Mouse (Mus musculus) megakaryocyte-erythroid progenitor cell, adult 5-6 weeks (primary cell): ENCODE measurements around the gene Lrrc29. TPM values are rescaled to one million over a fixed set of nuclear protein-coding genes. Genes with fewer than 3 reads are reported as not detected.

Source experiments
- ATAC-seq: replicated peaks from 2 replicates; pipeline ENCODE4 v1.8.0; 2016; ENCODE audit warnings: mild to moderate bottlenecking, inconsistent platforms; ENCODE audit not compliant: severe bottlenecking, poor library complexity, low FRiP score, low TSS enrichment
- total RNA-seq, 2 experiments: library from RNA; stranded (forward) in 1 of 2; stranded (reverse) in 1 of 2; fragments of 200-1000, 215-1000 nt in 1 of 2; fragments of >200 nt in 1 of 2; fragmentation: Nextera tagmentation in 1 of 2; gene quantifications; 2 replicates each; pipeline ENCODE4 v1.2.3; 2014 to 2017

Gene Lrrc29
- total RNA-seq, 2 experiments from 2014 or later, result 4.8 to 8.3 TPM

GRCm38 (mm10) chr8:105313622-105314402 lies 12.3 kb downstream of the Lrrc29 start:
- ATAC-seq, result peak; percentile 15; the same call in 1 of the 2 replicates

GRCm38 (mm10) chr8:105312891-105313481 lies 13.1 kb downstream of the Lrrc29 start:
- ATAC-seq, result peak; percentile 77

GRCm38 (mm10) chr8:105311718-105312117 lies 14.4 kb downstream of the Lrrc29 start:
- ATAC-seq, result peak; percentile 69

GRCm38 (mm10) chr8:105310118-105310517 lies 16.0 kb downstream of the Lrrc29 start:
- ATAC-seq, result no peak

- ATAC-seq, result no peak
These were observed 16.8 kb downstream of the Lrrc29 start for GRCm38 (mm10) chr8:105309142-105309847.

GRCm38 (mm10) chr8:105308428-105308827 lies 17.6 kb downstream of the Lrrc29 start:
- ATAC-seq, result no peak

GRCm38 (mm10) chr8:105307670-105308069 lies 18.4 kb downstream of the Lrrc29 start:
- ATAC-seq, result no peak

GRCm38 (mm10) chr8:105306146-105306691 lies 19.9 kb downstream of the Lrrc29 start:
- no peak for ATAC-seq

- ATAC-seq, result peak; percentile 44
These were observed 20.6 kb downstream of the Lrrc29 start, which contains the start of gene Elmo3 for GRCm38 (mm10) chr8:105305211-105306145. Gene Elmo3, plus strand, starts transcription at chr8:105305601.

GRCm38 (mm10) chr8:105304325-105305210 lies 21.5 kb downstream of the Lrrc29 start:
- peak; percentile 25 for ATAC-seq

- no peak for ATAC-seq
These were observed 22.2 kb downstream of the Lrrc29 start for GRCm38 (mm10) chr8:105303874-105304273.

- ATAC-seq, result no peak
These were observed 22.7 kb downstream of the Lrrc29 start for GRCm38 (mm10) chr8:105303396-105303795.

- ATAC-seq, result peak; percentile 74
These were observed 26.1 kb downstream of the Lrrc29 start for GRCm38 (mm10) chr8:105299962-105300361.

- peak; percentile 13; the same call in 1 of the 2 replicates for ATAC-seq
These were observed 27.5 kb downstream of the Lrrc29 start for GRCm38 (mm10) chr8:105298351-105299252.

- peak; percentile 79 for ATAC-seq
These were observed 28.4 kb downstream of the Lrrc29 start, which contains the start of gene E2f4 for GRCm38 (mm10) chr8:105297511-105298192. Gene E2f4, plus strand, starts transcription at chr8:105297663.

- ATAC-seq, result no peak
These were observed 30.0 kb downstream of the Lrrc29 start, which contains the start of gene Exoc3l for GRCm38 (mm10) chr8:105295895-105296573. Gene Exoc3l, minus strand, starts transcription at chr8:105296101.
